Mouse (Mus musculus) ES-CJ7 (cell line): ENCODE data around the gene AY761185.

ENCODE experiments used
- DNase-seq: peaks from one replicate; pipeline ENCODE4 v3.0.0; 2011; ENCODE audit warnings: low read depth, low spot score

Gene AY761185

GRCm38 (mm10) chr8:20944610-20945009 is at the start of gene AY761185:
TSS of gene AY761185 (minus strand) at chr8:20944710.
- DNase-seq, result no peak

- DNase-seq, result peak; percentile 84
Observed at GRCm38 (mm10) chr8:20994042-20994441, 49.5 kb upstream of the AY761185 start.

GRCm38 (mm10) chr8:20979846-20980245 is 35.3 kb upstream of the AY761185 start:
- no peak for DNase-seq

- no peak for DNase-seq
Observed at GRCm38 (mm10) chr8:20964531-20964930, 20.0 kb upstream of the AY761185 start.

GRCm38 (mm10) chr8:20921971-20922370 is 22.5 kb downstream of the AY761185 start, which contains the start of gene Gm6040:
TSS of gene Gm6040 (minus strand) at chr8:20922071.
- DNase-seq, result no peak

- DNase-seq, result no peak
Observed at GRCm38 (mm10) chr8:20912288-20912687, 32.2 kb downstream of the AY761185 start.

DNA sequence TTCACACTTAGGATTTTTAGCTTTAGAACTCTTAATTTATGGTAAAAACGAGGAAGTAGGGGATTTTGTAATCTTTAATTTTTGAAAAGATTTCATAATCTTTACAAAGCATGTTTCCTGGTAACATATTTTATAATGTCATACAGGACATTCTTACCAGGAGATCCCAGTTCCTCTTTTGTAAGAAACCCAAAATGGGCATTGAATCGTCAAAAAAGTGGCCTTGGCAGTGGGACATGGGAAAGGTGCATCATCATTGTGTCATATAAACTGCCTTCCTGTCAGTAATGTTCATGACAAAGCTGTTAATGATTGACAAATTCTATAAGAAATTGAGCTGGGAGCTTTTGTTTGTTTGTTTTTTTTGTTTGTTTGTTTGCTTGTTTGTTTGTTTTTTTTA is 36.3 kb downstream of the AY761185 start:
- DNase-seq, result no peak

GRCm38 (mm10) chr8:20907119-20907518 is 37.4 kb downstream of the AY761185 start:
- DNase-seq, result no peak

GRCm38 (mm10) chr8:20902527-20902926 is 42.0 kb downstream of the AY761185 start, which contains the start of gene Gm15056:
TSS of gene Gm15056 (minus strand) at chr8:20902627.
- no peak for DNase-seq
